Mouse (Mus musculus): ENCODE measurements around the gene Plxnd1.

Gene Plxnd1

GRCm38 (mm10) chr6:115999227-115999626 lies 4.4 kb upstream of the Plxnd1 start:
- DNase-seq (ENCODE audit: low spot score): peak; percentile 8

- peak; percentile 5 for DNase-seq (ENCODE audit: low spot score)
These were observed 4.0 kb upstream of the Plxnd1 start for GRCm38 (mm10) chr6:115998758-115999157.

GRCm38 (mm10) chr6:115997726-115998311 lies 3.0 kb upstream of the Plxnd1 start:
- peak; percentile 5 for DNase-seq (ENCODE audit: low spot score)

- DNase-seq (ENCODE audit: low spot score): no peak
These were observed 1.5 kb upstream of the Plxnd1 start for GRCm38 (mm10) chr6:115996171-115996851.

- DNase-seq (ENCODE audit: low spot score): no peak
These were observed 731 bp upstream of the Plxnd1 start for GRCm38 (mm10) chr6:115995531-115995941.

GRCm38 (mm10) chr6:115994146-115994876 lies 494 bp downstream of the Plxnd1 start:
- peak; percentile 54 for DNase-seq (ENCODE audit: low spot score)

- no peak for DNase-seq (ENCODE audit: low spot score)
These were observed 1.2 kb downstream of the Plxnd1 start for GRCm38 (mm10) chr6:115993463-115994145.

GRCm38 (mm10) chr6:115992981-115993380 lies 1.8 kb downstream of the Plxnd1 start:
- no peak for DNase-seq (ENCODE audit: low spot score)

- no peak for DNase-seq (ENCODE audit: low spot score)
These were observed 2.8 kb downstream of the Plxnd1 start for GRCm38 (mm10) chr6:115991881-115992620.

GRCm38 (mm10) chr6:115991108-115991880 lies 3.5 kb downstream of the Plxnd1 start:
- DNase-seq (ENCODE audit: low spot score): no peak

GRCm38 (mm10) chr6:115990479-115990878 lies 4.3 kb downstream of the Plxnd1 start:
- DNase-seq (ENCODE audit: low spot score): no peak

- DNase-seq (ENCODE audit: low spot score): no peak
These were observed 4.7 kb downstream of the Plxnd1 start for GRCm38 (mm10) chr6:115990056-115990455.

GRCm38 (mm10) chr6:115989607-115990006 lies 5.2 kb downstream of the Plxnd1 start:
- DNase-seq (ENCODE audit: low spot score): no peak

GRCm38 (mm10) chr6:115989032-115989431 lies 5.8 kb downstream of the Plxnd1 start:
- no peak for DNase-seq (ENCODE audit: low spot score)

GRCm38 (mm10) chr6:115987096-115987747 lies 7.6 kb downstream of the Plxnd1 start:
- no peak for DNase-seq (ENCODE audit: low spot score)

GRCm38 (mm10) chr6:115986472-115987095 lies 8.2 kb downstream of the Plxnd1 start:
- no peak for DNase-seq (ENCODE audit: low spot score)

GRCm38 (mm10) chr6:115985622-115986021 lies 9.2 kb downstream of the Plxnd1 start:
- DNase-seq (ENCODE audit: low spot score): no peak

- no peak for DNase-seq (ENCODE audit: low spot score)
These were observed 10.2 kb downstream of the Plxnd1 start for GRCm38 (mm10) chr6:115984580-115984979.

- DNase-seq (ENCODE audit: low spot score): no peak
These were observed 11.3 kb downstream of the Plxnd1 start for GRCm38 (mm10) chr6:115983306-115984038.

All from ovary, postnatal 36 days (tissue).